Mouse (Mus musculus) layer of hippocampus, adult 2 months (tissue): ENCODE data around the gene Vps13c. TPM values are rescaled to one million over a fixed set of nuclear protein-coding genes. Genes with fewer than 3 reads are reported as not detected.

ENCODE experiments used
- DNase-seq, 2 experiments: peaks; one replicate each; pipeline ENCODE4 v3.0.0; 2022; ENCODE audit warnings: low spot score in 2 of 2
- H3K27ac ChIP-seq: fragments of 200-600 bp; 2 replicates; pipeline ENCODE4 v1.8.1; 2022
- H3K4me3 ChIP-seq: fragments of 200-600 bp; 2 replicates; pipeline ENCODE4 v1.8.1; 2022; ENCODE audit warnings: mild to moderate bottlenecking
- CTCF ChIP-seq: fragments of 200-600 bp; conservative IDR thresholded peaks from 2 replicates; pipeline ENCODE4 v1.8.1; 2022; ENCODE audit warnings: antibody characterized with exemption, mild to moderate bottlenecking, moderate library complexity
- total RNA-seq, 2 experiments: library from RNA; stranded (reverse); gene quantifications; 2 replicates each; pipeline ENCODE4 v1.2.3; 2021

The Vps13c gene
- total RNA-seq, 2 experiments from 2014 or later, result 113 to 121 TPM

DNA sequence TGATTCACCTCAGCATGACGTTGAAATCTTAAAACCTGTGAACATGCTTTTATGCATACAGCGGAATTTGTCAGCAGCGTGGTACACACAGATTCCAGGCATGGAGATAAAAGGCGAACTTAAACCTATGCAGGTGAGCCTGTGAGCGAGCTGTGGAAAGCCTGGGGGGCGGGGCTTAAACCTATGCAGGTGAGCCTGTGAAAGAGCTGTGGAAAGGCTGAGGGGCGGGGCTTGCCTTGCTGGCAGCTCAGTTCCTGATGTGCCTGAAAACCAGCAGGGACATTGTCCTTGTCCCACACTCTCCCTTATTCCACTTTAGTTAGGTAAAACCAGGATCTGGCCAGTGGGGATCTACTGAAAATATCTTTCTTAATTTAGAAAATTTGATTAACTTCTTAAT is 90.4 kb downstream of the Vps13c start:
- H3K4me3 ChIP-seq, result no peak overlapping the region
- TF ChIP-seq CTCF, result no peak
- no peak for DNase-seq
- H3K27ac ChIP-seq, result no peak overlapping the region

DNA sequence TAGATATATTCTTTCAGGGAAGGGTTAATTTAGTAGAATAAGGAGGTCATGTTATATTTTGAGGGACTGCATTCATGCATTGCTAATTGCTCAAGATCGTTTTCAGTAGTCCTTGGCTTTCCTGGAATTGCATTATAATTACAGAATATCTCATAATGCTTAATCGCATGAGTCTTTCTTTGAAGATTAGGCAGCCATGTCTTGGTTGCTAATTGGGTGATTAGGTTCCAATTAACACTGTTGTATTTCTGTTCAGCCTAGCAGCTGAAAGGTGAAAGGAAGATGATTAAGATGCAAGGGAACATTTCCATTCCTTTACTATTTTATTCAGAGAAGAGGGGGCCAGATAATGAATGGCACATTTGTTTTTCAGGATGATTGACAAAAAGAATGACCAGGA is 97.1 kb downstream of the Vps13c start:
- no peak for TF ChIP-seq CTCF
- Histone ChIP-seq H3K27ac (no peak overlapping the region; the same call in 1 of the 2 replicates), H3K4me3 (no peak overlapping the region)
- no peak for DNase-seq

DNA sequence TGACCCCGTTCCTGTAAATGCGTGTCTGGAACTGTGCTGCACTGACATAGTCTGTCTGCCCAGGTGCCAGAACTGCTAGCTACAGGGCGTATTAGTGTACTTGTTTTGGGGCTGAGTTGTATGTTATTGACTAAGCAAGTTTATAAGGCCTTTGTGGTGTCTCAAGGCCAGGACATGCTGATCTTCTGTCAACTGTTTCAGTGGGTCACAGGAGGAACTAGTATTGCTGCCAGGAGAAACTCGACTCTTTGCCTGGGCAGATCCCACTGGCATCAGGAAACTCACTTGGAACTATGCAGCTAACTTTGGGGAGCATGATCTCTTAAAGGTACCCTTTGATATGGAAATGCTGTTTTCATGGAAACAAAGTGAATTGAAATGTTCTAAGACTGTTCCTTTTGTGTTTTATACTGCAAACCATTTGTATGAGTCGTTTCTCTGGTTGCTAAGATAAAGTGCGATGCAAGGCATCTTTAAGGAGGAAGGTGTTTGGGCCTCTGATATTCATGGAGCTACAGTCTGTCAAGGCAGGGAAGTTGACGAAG is 115.3 kb downstream of the Vps13c start:
- H3K27ac ChIP-seq, result no peak overlapping the region
- TF ChIP-seq CTCF, result no peak
- H3K4me3 ChIP-seq, result no peak overlapping the region
- no peak for DNase-seq

DNA sequence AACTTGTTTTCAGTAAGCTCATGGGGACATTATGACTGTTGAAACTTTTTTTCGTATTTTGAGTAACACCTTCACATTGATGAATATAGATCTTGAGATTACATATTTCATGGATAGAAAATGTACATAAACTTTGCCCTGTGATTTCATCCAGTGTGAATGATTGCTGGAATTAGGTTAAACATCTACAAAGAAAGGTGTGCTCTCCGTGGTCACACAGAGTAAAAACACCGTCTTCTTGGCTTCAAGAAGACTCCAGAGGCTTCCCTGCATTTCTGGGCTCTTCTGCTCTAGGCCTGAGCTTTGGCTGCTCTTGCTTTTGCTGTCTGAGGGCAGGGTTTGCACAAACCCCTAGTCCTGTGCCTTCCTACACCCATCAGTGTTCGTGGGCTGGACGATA is 121.8 kb downstream of the Vps13c start:
- DNase-seq, result no peak
- Histone ChIP-seq H3K4me3 (no peak overlapping the region), H3K27ac (no peak overlapping the region)
- TF ChIP-seq CTCF, result no peak

DNA sequence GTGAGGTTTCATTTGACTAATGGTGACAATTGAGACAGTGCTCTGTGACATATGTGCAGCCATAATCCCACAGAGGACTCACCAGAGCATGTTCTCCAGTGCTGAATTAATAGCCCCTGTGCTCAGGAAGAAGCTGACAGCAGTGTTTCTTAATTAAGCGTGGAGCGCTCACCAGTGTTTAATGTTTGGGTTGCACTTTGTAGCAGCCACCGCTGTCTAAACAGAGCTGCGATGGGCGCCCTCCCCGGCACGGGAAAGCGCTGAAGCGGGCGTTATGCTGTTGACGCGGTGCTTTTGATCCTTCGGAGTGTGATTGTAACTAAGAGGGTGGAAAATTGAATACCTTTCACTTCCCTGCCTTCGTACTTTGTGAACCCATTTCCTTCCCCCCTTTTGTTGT is 125.7 kb downstream of the Vps13c start:
- no peak for TF ChIP-seq CTCF
- Histone ChIP-seq H3K4me3 (no peak overlapping the region), H3K27ac (no peak overlapping the region)
- DNase-seq, result no peak

DNA sequence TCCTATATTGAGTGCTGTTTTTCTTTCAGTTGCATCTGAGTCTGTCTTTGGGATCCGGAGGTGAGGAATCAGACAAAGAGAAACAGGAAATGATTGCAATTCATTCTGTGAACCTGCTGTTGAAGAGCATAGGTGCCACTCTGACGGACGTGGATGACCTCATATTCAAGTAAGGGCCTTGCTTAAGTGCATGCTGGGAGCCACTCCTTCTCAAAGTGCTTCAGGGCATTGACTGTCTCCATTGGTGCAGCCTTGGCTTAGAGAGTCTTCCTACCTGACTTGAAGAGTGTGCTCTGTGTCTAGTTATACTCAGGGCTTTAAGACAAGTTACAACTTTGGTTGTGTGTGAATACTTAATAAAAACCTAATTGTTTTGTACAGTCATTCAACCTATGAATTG is 126.8 kb downstream of the Vps13c start:
- Histone ChIP-seq H3K4me3 (no peak overlapping the region), H3K27ac (no peak overlapping the region)
- no peak for TF ChIP-seq CTCF
- DNase-seq, result no peak

DNA sequence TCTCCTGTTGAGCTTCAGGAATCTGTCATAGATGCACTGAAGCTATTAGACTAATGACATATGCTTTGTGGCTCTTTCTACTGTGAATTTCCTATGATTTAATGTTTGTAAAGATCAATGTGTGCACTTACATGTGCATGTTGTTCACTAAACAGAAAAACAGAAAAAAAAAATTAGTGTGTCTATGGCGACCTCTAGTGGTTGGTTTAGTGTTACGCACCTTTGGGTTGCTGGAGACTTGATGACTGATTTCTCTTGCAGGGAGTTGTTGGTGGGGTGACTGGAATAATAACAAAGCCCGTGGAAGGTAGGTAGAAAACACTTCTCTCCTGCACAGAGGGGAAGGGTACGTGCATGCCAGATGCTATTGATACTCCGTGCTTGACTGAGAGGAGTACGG is 133.3 kb downstream of the Vps13c start:
- DNase-seq, result peak; percentile 25 to 44
- no peak overlapping the region for H3K4me3 ChIP-seq
- H3K27ac ChIP-seq, result no peak overlapping the region
- peak; percentile 93 for TF ChIP-seq CTCF

DNA sequence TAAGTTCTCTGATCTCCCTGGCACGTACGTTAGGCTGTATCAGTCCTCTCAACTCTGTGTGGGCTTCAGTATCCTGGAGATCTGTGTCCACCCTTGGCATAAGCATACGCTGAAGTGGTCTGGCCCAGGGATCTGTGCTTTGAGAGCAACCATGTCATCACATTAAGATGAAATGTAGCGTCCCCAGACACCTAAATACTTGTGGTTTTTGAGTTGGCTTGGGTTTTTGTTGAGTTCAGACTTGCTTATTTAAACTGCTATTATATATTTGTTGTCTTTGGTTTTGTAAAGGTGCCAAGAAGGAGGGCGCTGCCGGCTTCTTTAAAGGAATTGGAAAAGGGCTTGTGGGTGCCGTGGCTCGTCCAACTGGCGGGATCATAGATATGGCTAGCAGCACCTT is 135.3 kb downstream of the Vps13c start:
- TF ChIP-seq CTCF, result no peak
- Histone ChIP-seq H3K27ac (no peak overlapping the region), H3K4me3 (no peak overlapping the region)
- no peak for DNase-seq

DNA sequence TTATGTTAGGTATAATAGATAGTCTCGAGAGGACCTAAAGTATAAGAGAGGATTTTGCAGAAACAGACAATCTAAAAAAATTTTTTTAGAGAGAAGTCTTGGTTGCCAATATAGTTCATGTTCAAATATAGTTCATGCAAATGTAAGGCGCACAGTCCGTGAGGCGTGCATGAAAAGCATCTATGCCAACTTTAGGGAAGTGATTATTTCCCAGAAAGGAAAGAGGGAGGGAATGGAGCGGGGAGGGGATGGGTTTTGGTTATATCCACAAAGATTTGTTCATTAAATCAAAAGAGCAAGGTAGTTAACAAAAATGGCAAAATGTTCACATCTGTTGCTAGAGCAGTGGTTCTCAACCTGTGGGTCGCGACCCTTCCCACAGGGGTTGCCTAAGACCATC is 166.4 kb downstream of the Vps13c start:
- Histone ChIP-seq H3K27ac (no peak overlapping the region), H3K4me3 (no peak overlapping the region)
- no peak for DNase-seq

DNA sequence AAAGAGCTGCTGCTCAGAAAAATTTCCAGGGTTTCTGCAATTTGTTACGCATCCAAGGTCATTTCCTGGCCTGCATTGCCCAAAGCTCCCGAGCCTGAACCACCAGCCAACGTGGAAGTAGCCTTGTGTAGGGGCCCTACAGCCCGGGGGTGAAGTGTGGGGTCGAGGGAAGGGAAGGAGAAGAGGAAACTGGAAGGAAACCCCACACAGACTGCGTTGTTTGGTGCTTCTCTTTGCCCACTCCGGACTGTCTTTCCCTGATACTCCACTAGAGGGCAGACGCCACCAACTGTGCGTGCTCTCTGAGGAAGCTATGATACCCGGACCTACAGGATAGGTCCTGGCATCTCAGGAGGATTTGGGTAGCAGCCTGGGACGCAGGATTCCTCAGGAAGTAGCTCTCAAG is 174.8 kb downstream of the Vps13c start:
- DNase-seq, result peak; percentile 70 to 89
- TF ChIP-seq CTCF, result peak; percentile 98
- Histone ChIP-seq H3K27ac (no peak overlapping the region), H3K4me3 (no peak overlapping the region)

More for the DNA sequence above, 166.4 kb downstream of the Vps13c start:
- TF ChIP-seq CTCF, result no peak

DNA sequence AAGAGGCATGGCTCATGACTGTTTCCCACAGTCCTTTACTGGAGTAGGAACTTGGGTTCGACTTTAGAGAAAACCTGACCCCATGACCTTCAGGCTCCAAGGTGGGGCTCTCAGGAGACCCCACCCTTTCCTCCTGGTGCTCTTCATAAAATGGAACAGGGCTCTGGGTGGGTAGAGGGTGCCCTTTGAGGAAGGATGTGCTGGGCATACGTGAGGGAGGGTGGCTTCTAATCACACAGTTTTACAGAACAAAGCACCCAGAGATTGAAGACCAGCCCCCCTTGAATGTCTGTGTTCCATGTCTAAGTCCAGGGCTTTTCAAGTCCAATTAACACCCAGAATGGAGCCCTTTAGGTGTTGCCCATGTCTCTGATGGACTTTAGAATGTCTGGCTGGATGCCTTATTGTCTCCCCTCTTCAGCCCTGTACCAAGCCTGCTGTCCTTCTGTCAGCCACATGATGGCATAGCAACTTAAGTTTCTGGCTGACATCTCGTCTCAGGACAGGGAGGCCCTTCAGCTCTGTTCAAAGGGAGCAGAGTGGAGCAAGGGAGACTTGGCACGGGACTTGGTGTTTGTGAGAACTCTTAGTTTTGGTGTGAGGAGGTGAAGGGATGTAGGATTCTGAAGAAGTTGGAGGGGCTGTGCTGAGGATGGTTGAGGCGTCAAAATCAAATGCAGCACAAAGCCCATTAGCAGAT is 176.2 kb downstream of the Vps13c start:
- peak; percentile 59 to 62 for DNase-seq
- TF ChIP-seq CTCF, result peak; percentile 89
- H3K4me3 ChIP-seq, result no peak overlapping the region
- no peak overlapping the region for H3K27ac ChIP-seq

DNA sequence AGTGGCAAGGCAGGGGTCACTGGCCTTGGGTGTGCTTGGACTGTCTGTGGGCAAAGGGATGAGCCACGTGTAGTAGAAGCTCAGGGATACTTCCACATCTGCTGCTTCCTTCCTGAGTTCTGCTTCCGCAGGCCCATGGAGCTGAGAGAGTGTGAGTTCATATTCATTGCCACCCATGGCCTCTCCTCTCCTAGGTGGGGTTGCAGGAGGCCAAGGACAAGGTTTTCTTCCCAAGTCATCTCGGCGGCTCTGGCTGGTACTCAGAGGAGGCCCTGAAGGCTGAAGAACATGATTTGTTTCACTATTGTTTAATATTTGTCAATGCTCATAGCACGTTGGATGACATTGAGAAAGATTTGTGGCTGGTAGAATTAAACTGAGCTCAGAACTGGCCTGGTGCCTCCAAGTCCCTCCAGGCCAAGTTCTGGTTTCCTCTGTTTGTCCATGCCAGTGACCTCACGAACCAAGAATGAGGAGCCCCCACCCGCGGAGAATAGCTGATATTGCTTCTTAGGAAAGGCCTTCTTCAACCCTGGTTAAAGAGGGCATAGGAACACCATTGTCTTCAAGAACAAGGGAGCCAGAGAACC is 180.7 kb downstream of the Vps13c start:
- no peak for TF ChIP-seq CTCF
- no peak overlapping the region for H3K4me3 ChIP-seq
- no peak overlapping the region for H3K27ac ChIP-seq
- no peak for DNase-seq

DNA sequence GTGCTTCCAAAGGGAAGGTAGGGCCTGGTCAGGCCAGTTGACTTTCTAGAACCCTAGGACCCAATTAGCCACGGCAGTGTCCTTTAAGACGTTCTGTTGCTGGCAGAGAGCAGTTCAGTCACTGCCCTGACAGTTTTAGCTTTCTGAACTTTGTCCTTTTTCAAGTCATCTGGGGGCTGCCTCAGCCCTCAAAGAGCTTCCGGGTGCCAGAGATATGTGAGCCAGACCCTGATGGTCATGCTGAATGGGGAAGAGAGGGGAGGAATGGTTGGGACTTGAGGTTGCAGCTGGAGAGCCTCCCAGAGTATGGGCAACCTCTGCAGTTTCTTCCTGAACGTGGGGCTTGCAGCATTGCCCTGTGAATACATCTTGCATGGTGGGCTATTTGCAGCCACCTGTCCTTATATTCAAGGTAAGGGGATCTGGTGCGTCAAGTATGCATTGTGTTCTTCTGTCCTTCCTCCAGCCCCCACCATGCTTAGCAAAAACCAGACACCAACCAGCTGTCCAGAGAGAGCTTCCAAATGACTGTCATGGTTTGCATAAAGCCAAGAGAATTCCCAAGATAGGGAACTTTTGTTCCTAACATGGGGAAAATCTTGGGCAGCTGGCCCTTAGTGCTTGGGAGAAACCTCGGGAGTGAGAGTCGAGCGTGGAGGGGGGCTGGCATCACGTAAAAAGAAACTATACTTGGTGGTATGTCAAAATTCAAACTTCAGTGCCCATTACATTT is 182.3 kb downstream of the Vps13c start:
- DNase-seq, result no peak
- Histone ChIP-seq H3K4me3 (no peak overlapping the region), H3K27ac (no peak overlapping the region)
- no peak for TF ChIP-seq CTCF

DNA sequence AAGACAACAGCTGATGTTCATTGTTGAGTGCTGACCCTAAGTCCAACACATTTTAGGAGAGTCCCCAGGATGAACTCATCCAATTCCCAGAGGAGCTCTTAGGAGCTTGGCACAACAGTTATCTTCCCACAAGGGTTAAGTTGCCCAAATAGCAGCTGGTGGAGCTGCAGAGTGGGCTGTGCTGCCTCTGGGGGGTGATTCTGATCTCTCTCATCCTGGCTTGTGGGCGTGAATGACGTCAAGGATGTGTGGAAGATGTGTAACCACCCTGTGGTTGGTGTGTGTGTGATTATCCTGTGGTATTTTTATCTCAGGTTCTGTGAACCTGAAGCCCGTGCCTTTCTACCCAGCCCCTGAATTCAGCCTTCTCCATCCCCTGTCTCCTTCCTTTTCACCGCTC is 188.4 kb downstream of the Vps13c start:
- DNase-seq, result no peak
- TF ChIP-seq CTCF, result no peak
- Histone ChIP-seq H3K4me3 (no peak overlapping the region), H3K27ac (no peak overlapping the region)
